Mouse (Mus musculus): ENCODE measurements around the gene Pphln1. TPM values are rescaled to one million over a fixed set of nuclear protein-coding genes. Genes with fewer than 3 reads are reported as not detected.
A peak's percentile ranks its signal among the peaks of the same experiment; 100 is the strongest.

Gene Pphln1
- polyA plus RNA-seq, 1 experiment from 2014 or later: 28.5 TPM

DNA sequence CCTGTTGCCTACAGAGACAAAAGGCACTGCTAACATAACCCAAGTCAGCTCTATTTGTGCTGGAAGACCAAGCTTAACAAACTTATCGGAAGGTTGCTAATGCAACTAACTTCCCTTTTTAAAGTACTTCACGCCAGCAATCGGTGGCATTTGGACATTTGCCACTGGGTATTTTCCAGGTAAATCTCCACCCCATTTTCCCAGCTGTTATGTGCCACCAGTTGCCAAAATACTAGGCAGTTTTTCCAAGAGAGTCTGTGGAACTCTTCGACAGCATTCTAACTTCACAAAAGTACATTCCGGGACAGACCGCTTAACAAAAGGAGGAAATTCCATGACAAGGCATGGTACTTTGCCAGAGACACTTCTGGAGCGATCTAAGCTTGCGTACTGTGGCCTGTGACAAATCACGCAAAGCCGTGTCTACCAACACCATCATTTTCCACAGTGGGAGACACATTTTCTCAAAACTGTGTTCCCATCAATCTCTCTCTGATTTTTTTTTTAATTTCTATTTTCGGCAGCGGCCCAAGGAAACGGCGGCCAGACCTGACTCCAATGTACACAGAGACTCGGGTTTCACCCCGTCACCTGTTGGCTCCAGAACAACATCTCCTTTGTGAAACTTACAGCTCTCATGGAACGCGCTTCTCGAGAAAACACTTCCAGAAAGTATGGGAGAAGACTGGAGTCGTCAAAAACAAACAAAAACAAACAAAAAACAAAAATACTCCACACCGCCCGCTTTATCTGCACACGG, 120.2 kb downstream of the Pphln1 start:
- H3K4me1 ChIP-seq (ENCODE audit: control insufficient read depth in 2 of 2, insufficient read depth in 2 of 2, low read length in 2 of 2): peaks cover 36 to 65% of the 10 kb centered on the region in 2 experiments
- under 1% methylated on average over 23 of the region's 23 CpGs for WGBS
- ATAC-seq (ENCODE audit: insufficient number of reproducible peaks, insufficient read depth, low FRiP score, low read depth): no peak

DNA sequence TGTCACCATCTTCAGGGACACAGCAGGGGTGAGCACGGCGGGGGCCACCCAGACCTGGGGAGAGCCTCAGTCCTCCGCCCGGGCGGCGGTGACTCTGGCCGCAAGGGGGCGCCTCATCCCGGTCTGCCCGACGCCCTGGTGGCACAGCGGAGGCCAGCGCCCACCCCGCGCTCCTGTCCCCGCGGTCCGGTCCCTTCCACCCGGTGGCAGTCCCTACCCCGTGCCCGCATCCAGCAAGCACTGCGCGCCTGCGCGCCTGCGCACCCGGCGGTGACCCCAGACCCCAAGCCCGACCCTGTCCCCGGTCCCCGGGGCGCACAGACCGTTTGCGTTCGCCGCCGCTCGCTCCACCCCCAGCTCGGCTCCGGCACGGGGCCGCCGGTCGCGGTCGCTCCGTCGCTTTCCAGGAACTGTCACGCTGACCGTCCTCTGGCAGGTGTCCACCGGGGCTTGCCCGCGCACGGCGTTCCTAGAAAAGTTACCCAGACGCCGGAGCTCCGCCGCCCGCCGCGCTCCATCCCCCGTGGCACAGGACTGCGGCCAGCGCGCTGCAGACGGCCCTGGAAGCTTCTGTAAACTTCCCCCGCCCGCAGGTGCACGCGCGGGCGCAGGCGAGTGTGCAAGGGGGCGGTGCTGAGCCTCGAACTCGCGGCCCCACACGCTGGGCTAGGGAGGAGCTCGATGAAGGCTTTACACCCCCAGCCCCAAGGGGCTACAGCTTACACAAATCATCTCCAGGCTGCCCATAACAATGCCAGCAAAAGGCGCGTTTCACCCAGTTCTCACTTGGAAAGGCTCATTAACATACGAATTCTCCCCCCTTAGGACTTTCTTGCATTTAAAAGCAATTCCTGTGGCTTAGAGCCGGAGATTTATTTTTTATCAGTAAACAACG, 121.0 kb downstream of the Pphln1 start:
- H3K27me3 ChIP-seq (ENCODE audit: control insufficient read depth, insufficient read depth, low read length): no peaks in the 10 kb centered on the region
- peak; percentile 78 for ATAC-seq (ENCODE audit: insufficient number of reproducible peaks, insufficient read depth, low FRiP score, low read depth)
- H3K9ac ChIP-seq (ENCODE audit: low read length): peak overlapping the region; percentile 97
- H3K4me1 ChIP-seq (ENCODE audit: control insufficient read depth in 2 of 2, insufficient read depth in 2 of 2, low read length in 2 of 2): peaks cover 38 to 65% of the 10 kb centered on the region in 2 experiments
- peak overlapping the region; percentile 99 to 100 for H3K27ac ChIP-seq (replicated peaks in 1 of 2; ENCODE audit: control insufficient read depth in 1 of 2, insufficient read depth in 1 of 2, low read depth in 2 of 2, low read length in 2 of 2)
- H3K4me3 ChIP-seq (ENCODE audit: control insufficient read depth in 1 of 2, insufficient read depth in 1 of 2, low read depth in 1 of 2, low read length in 2 of 2): peak overlapping the region; percentile 68 to 92
- H3K9me3 ChIP-seq (ENCODE audit: control insufficient read depth, low read length): no peaks in the 10 kb centered on the region
- WGBS: 0% methylated on average over 72 of the region's 85 CpGs
- H3K36me3 ChIP-seq (ENCODE audit: control insufficient read depth, insufficient read depth, low read length): no peaks in the 10 kb centered on the region
- H3K4me2 ChIP-seq (ENCODE audit: low read length): peak overlapping the region; percentile 89

More for the DNA sequence above, 120.2 kb downstream of the Pphln1 start:
- Histone ChIP-seq H3K9me3 (ENCODE audit: control insufficient read depth, low read length) (no peaks in the 10 kb centered on the region), H3K36me3 (ENCODE audit: control insufficient read depth, insufficient read depth, low read length) (no peaks in the 10 kb centered on the region), H3K4me2 (ENCODE audit: low read length) (peak overlapping the region; percentile 89), H3K9ac (ENCODE audit: low read length) (peak overlapping the region; percentile 97), H3K27me3 (ENCODE audit: control insufficient read depth, insufficient read depth, low read length) (no peaks in the 10 kb centered on the region), H3K27ac (replicated peaks in 1 of 2; ENCODE audit: control insufficient read depth in 1 of 2, insufficient read depth in 1 of 2, low read depth in 2 of 2, low read length in 2 of 2) (peak overlapping the region; percentile 99 to 100), H3K4me3 (ENCODE audit: control insufficient read depth in 1 of 2, insufficient read depth in 1 of 2, low read depth in 1 of 2, low read length in 2 of 2) (peak overlapping the region; percentile 68 to 92)

DNA sequence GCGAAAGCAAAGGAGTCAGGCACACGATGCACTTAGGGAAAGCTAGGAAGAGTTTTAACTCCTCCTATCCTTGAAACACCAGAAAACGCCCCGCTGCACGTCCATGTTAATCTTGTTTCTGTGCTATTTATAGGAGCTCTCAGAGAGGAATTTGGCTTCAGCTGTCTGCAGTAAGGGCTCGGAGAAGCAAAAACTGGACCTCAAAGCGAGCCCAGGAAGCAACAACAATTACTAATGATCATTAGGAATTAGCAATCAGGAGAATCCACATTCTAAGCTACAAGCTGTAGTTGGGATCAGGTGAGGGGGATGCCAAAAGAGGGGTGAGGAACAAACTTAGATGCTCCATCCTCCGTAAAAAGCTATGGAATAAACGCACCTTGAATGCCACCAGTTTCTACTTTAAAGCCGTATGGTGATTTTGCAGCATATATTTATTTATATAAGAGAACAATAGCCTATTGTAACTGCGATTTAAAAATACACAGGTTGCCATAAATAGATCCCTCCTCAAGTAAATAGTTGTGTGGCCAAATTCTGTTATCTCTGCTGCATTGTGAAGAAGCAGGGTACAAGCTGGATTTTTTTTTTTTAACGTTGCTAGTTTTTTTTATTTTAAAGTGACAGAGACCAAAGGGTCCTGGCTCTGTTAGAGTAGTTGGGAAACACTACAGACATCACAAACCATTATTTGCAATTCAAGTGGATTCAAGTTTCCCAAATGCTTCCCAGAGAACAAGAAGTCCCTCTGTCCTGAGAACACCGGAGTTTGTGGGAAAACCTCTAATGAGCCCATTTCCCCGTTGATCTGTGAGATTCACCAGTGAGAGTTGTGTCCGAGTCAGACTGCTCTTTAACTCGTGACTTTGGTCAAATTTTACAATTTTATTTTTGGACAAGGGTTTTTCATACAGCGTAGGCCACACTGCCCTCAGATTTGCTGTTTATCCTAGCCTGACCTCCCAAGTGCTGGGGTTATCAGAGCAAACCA, 122.0 kb downstream of the Pphln1 start:
- WGBS: 3% methylated on average over 17 of the region's 17 CpGs
- no peak for ATAC-seq (ENCODE audit: insufficient number of reproducible peaks, insufficient read depth, low FRiP score, low read depth)
- peak overlapping the region; percentile 68 to 92 for H3K4me3 ChIP-seq (ENCODE audit: control insufficient read depth in 1 of 2, insufficient read depth in 1 of 2, low read depth in 1 of 2, low read length in 2 of 2)

GRCm38 (mm10) chr15:93521088-93521786, 123.1 kb downstream of the Pphln1 start:
- Histone ChIP-seq H3K27me3 (ENCODE audit: control insufficient read depth, insufficient read depth, low read length) (no peaks in the 10 kb centered on the region), H3K27ac (replicated peaks in 1 of 2; ENCODE audit: control insufficient read depth in 1 of 2, insufficient read depth in 1 of 2, low read depth in 2 of 2, low read length in 2 of 2) (peak overlapping the region; percentile 82 to 100), H3K4me3 (ENCODE audit: control insufficient read depth in 1 of 2, insufficient read depth in 1 of 2, low read depth in 1 of 2, low read length in 2 of 2) (no peak overlapping the region), H3K4me2 (ENCODE audit: low read length) (peak overlapping the region; percentile 89), H3K9ac (ENCODE audit: low read length) (peak overlapping the region; percentile 97), H3K36me3 (ENCODE audit: control insufficient read depth, insufficient read depth, low read length) (no peaks in the 10 kb centered on the region), H3K9me3 (ENCODE audit: control insufficient read depth, low read length) (no peaks in the 10 kb centered on the region), H3K4me1 (ENCODE audit: control insufficient read depth in 2 of 2, insufficient read depth in 2 of 2, low read length in 2 of 2) (peaks cover 40 to 63% of the 10 kb centered on the region in 2 experiments)
- ATAC-seq (ENCODE audit: insufficient number of reproducible peaks, insufficient read depth, low FRiP score, low read depth): no peak
- 23% methylated on average over 11 of the region's 11 CpGs for WGBS

More for the DNA sequence above, 122.0 kb downstream of the Pphln1 start:
- H3K4me2 ChIP-seq (ENCODE audit: low read length): peak overlapping the region; percentile 89
- no peaks in the 10 kb centered on the region for H3K9me3 ChIP-seq (ENCODE audit: control insufficient read depth, low read length)
- H3K9ac ChIP-seq (ENCODE audit: low read length): peak overlapping the region; percentile 97
- peak overlapping the region; percentile 99 to 100 for H3K27ac ChIP-seq (replicated peaks in 1 of 2; ENCODE audit: control insufficient read depth in 1 of 2, insufficient read depth in 1 of 2, low read depth in 2 of 2, low read length in 2 of 2)
- peaks cover 39 to 65% of the 10 kb centered on the region in 2 experiments for H3K4me1 ChIP-seq (ENCODE audit: control insufficient read depth in 2 of 2, insufficient read depth in 2 of 2, low read length in 2 of 2)
- H3K36me3 ChIP-seq (ENCODE audit: control insufficient read depth, insufficient read depth, low read length): no peaks in the 10 kb centered on the region
- H3K27me3 ChIP-seq (ENCODE audit: control insufficient read depth, insufficient read depth, low read length): no peaks in the 10 kb centered on the region

DNA sequence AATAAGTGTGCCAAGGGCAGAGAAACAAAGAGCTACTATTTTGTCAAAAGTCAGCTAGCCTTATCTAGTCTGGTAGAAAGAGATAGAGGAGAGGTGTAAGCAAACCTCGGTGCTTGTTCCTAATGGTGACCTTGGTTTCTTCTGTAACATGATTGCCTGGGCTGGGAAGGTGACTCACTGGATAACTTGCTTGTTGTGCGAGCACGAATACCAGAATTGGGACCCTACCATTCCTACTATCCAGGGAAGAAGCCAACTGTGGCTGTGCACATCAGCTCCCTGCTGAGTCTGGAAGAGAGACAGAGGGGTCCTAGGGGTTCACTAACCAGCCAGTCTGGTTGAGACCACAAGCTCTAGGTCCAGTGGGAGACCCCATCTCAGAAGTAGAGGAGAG, 123.6 kb downstream of the Pphln1 start:
- peaks cover 40 to 62% of the 10 kb centered on the region in 2 experiments for H3K4me1 ChIP-seq (ENCODE audit: control insufficient read depth in 2 of 2, insufficient read depth in 2 of 2, low read length in 2 of 2)
- peak overlapping the region; percentile 82 to 100 for H3K27ac ChIP-seq (replicated peaks in 1 of 2; ENCODE audit: control insufficient read depth in 1 of 2, insufficient read depth in 1 of 2, low read depth in 2 of 2, low read length in 2 of 2)
- ATAC-seq (ENCODE audit: insufficient number of reproducible peaks, insufficient read depth, low FRiP score, low read depth): no peak
- H3K27me3 ChIP-seq (ENCODE audit: control insufficient read depth, insufficient read depth, low read length): no peaks in the 10 kb centered on the region
- peak overlapping the region; percentile 89 for H3K4me2 ChIP-seq (ENCODE audit: low read length)
- H3K36me3 ChIP-seq (ENCODE audit: control insufficient read depth, insufficient read depth, low read length): no peaks in the 10 kb centered on the region
- 8% methylated on average over 3 of the region's 3 CpGs for WGBS
- peak overlapping the region; percentile 58 for H3K9ac ChIP-seq (ENCODE audit: low read length)
- H3K4me3 ChIP-seq (ENCODE audit: control insufficient read depth in 1 of 2, insufficient read depth in 1 of 2, low read depth in 1 of 2, low read length in 2 of 2): no peak overlapping the region
- H3K9me3 ChIP-seq (ENCODE audit: control insufficient read depth, low read length): no peaks in the 10 kb centered on the region

GRCm38 (mm10) chr15:93525305-93525917, 127.3 kb downstream of the Pphln1 start:
- no peaks in the 10 kb centered on the region for H3K9me3 ChIP-seq (ENCODE audit: control insufficient read depth, low read length)
- H3K27ac ChIP-seq (replicated peaks in 1 of 2; ENCODE audit: control insufficient read depth in 1 of 2, insufficient read depth in 1 of 2, low read depth in 2 of 2, low read length in 2 of 2): peak overlapping the region; percentile 76 to 84
- ATAC-seq (ENCODE audit: insufficient number of reproducible peaks, insufficient read depth, low FRiP score, low read depth): peak; percentile 28; the same call in 1 of the 2 replicates

More at GRCm38 (mm10) chr15:93525305-93525917, 127.3 kb downstream of the Pphln1 start:
- no peaks in the 10 kb centered on the region for H3K36me3 ChIP-seq (ENCODE audit: control insufficient read depth, insufficient read depth, low read length)
- peak overlapping the region; percentile 19; the same call in 1 of the 2 replicates for H3K4me2 ChIP-seq (ENCODE audit: low read length)
- no peaks in the 10 kb centered on the region for H3K27me3 ChIP-seq (ENCODE audit: control insufficient read depth, insufficient read depth, low read length)
- peaks cover 51 to 85% of the 10 kb centered on the region in 2 experiments for H3K4me1 ChIP-seq (ENCODE audit: control insufficient read depth in 2 of 2, insufficient read depth in 2 of 2, low read length in 2 of 2)
- no peak overlapping the region for H3K4me3 ChIP-seq (ENCODE audit: control insufficient read depth in 1 of 2, insufficient read depth in 1 of 2, low read depth in 1 of 2, low read length in 2 of 2)
- 9% methylated on average over 5 of the region's 5 CpGs for WGBS
- H3K9ac ChIP-seq (ENCODE audit: low read length): no peak overlapping the region

All from heart, embryonic 14.5 days (tissue).